ENCODE assay signal across 8 mouse cellular contexts in genomic region chr7:114874032-114874441, GRCm38 (mm10).
DNase-seq lines count a peak whose midpoint lies in the region; ATAC-seq lines count a peak whose summit lies in the region.

No protein-coding gene starts in this region.

- WGBS in midbrain, embryonic 14.5 days = 25% methylated on average over 6 of the region's 6 CpGs
- whole genome bisulfite sequencing in midbrain, embryonic 11.5 days = 55% methylated on average over 6 of the region's 6 CpGs
- 28% methylated on average over 6 of the region's 6 CpGs for WGBS in midbrain, embryonic 16.5 days

- H3K27me3 ChIP-seq in midbrain, embryonic 14.5 days (ENCODE audit: control insufficient read depth, insufficient read depth, low read length) = no peaks in the 10 kb centered on the region
- no peaks in the 10 kb centered on the region for H3K27me3 ChIP-seq in midbrain, embryonic 11.5 days (ENCODE audit: control insufficient read depth, insufficient read depth, low read length)
- no peaks in the 10 kb centered on the region for H3K27me3 ChIP-seq in midbrain, embryonic 16.5 days (ENCODE audit: control insufficient read depth, insufficient read depth, low read depth, low read length)

- no peaks in the 10 kb centered on the region for H3K9me3 ChIP-seq in midbrain, embryonic 14.5 days (ENCODE audit: control insufficient read depth, low read length)
- no peaks in the 10 kb centered on the region for H3K9me3 ChIP-seq in midbrain, embryonic 11.5 days (ENCODE audit: control insufficient read depth, low read length)
- H3K9me3 ChIP-seq in midbrain, embryonic 16.5 days (replicated peaks; ENCODE audit: control insufficient read depth, low read length, poor library complexity, severe bottlenecking) = no peaks in the 10 kb centered on the region

- H3K4me1 ChIP-seq in midbrain, embryonic 14.5 days (ENCODE audit: control insufficient read depth, insufficient read depth, low read length) = no peaks in the 10 kb centered on the region
- H3K4me1 ChIP-seq in midbrain, embryonic 11.5 days (ENCODE audit: control insufficient read depth, insufficient read depth, low read length) = no peaks in the 10 kb centered on the region
- H3K4me1 ChIP-seq in midbrain, embryonic 16.5 days (ENCODE audit: control insufficient read depth, insufficient read depth, low read length) = peaks cover 2% of the 10 kb centered on the region; the same call in 1 of the 2 replicates

- H3K4me3 ChIP-seq in midbrain, embryonic 14.5 days (replicated peaks; ENCODE audit: low read depth, low read length) = no peak overlapping the region
- H3K4me3 ChIP-seq in midbrain, embryonic 11.5 days (ENCODE audit: low read depth, low read length) = no peak overlapping the region
- no peak overlapping the region for H3K4me3 ChIP-seq in midbrain, embryonic 16.5 days (ENCODE audit: low read depth, low read length)

- ATAC-seq in midbrain, embryonic 14.5 days (ENCODE audit: low FRiP score, low TSS enrichment) = no peak
- no peak for ATAC-seq in midbrain, embryonic 11.5 days (ENCODE audit: low FRiP score)
- no peak for ATAC-seq in midbrain, embryonic 16.5 days
- ATAC-seq in inflammation-experienced regulatory T-cells, adult 6 months = no peak

- no peak overlapping the region for H3K4me2 ChIP-seq in midbrain, embryonic 14.5 days (ENCODE audit: low read length)
- no peak overlapping the region for H3K4me2 ChIP-seq in midbrain, embryonic 11.5 days
- peak overlapping the region; percentile 37 for H3K4me2 ChIP-seq in midbrain, embryonic 16.5 days (ENCODE audit: low read length)

- H3K27ac ChIP-seq in midbrain, embryonic 14.5 days (replicated peaks; ENCODE audit: low read depth, low read length) = no peak overlapping the region
- no peak overlapping the region for H3K27ac ChIP-seq in midbrain, embryonic 11.5 days (ENCODE audit: low read depth, low read length)
- no peak overlapping the region for H3K27ac ChIP-seq in midbrain, embryonic 16.5 days (ENCODE audit: low read length)

- no peak overlapping the region for H3K9ac ChIP-seq in midbrain, embryonic 14.5 days (replicated peaks; ENCODE audit: low read length)
- no peak overlapping the region for H3K9ac ChIP-seq in midbrain, embryonic 11.5 days (ENCODE audit: low read length)
- no peak overlapping the region for H3K9ac ChIP-seq in midbrain, embryonic 16.5 days (ENCODE audit: low read depth, low read length)

- DNase-seq in cerebellum, adult 9-11 months = peak; percentile 16
- no peak for DNase-seq in cerebellum, adult 11 months
- peak; percentile 84 for DNase-seq in midbrain, embryonic 14.5 days
- DNase-seq in midbrain, embryonic 11.5 days (ENCODE audit: low spot score, missing footprints) = no peak
- peak; percentile 17 for DNase-seq in forelimb bud, embryonic 11.5 days (ENCODE audit: low read depth, low spot score)
- DNase-seq in kidney, postnatal 14 days = peak; percentile 13

- no peaks in the 10 kb centered on the region for H3K36me3 ChIP-seq in midbrain, embryonic 14.5 days (ENCODE audit: control insufficient read depth, insufficient read depth, low read length)
- no peaks in the 10 kb centered on the region for H3K36me3 ChIP-seq in midbrain, embryonic 11.5 days (ENCODE audit: control insufficient read depth, insufficient read depth, low read length)
- no peaks in the 10 kb centered on the region for H3K36me3 ChIP-seq in midbrain, embryonic 16.5 days (ENCODE audit: control insufficient read depth, insufficient read depth, low read length)

Comparison
In these comparisons a context has a peak if more than half of its experiments do, and no peak if none do; other contexts are left out.
1. DNase-seq: peak in cerebellum, adult 9-11 months (single experiment), midbrain, embryonic 14.5 days (single experiment), forelimb bud, embryonic 11.5 days (single experiment) and kidney, postnatal 14 days (single experiment); none in cerebellum, adult 11 months (single experiment) and midbrain, embryonic 11.5 days (single experiment).